Mouse (Mus musculus) myocyte (in vitro differentiated cells): ENCODE measurements around the gene Stra6.

Experiments
- E2F4 ChIP-seq: IDR thresholded peaks from one replicate; pipeline ENCODE4 v1.6.1; 2011; ENCODE audit warnings: mild to moderate bottlenecking, control low read depth, moderate library complexity; ENCODE audit not compliant: insufficient read depth
- MAX ChIP-seq: IDR thresholded peaks from one replicate; pipeline ENCODE4 v1.6.1; 2011; ENCODE audit warnings: low read depth, mild to moderate bottlenecking, control low read depth
- POLR2A ChIP-seq: IDR thresholded peaks from one replicate; pipeline ENCODE4 v1.6.1; 2011; ENCODE audit warnings: low read depth, mild to moderate bottlenecking, control low read depth, moderate library complexity; ENCODE audit not compliant: insufficient read length
- TCF12 ChIP-seq: IDR thresholded peaks from one replicate; pipeline ENCODE4 v1.6.1; 2011; ENCODE audit warnings: mild to moderate bottlenecking, control low read depth; ENCODE audit not compliant: poor library complexity, insufficient read depth, severe bottlenecking
- TCF3 ChIP-seq: IDR thresholded peaks from one replicate; pipeline ENCODE4 v1.6.1; 2011; ENCODE audit warnings: low read depth, control low read depth; ENCODE audit not compliant: insufficient read length

DNA sequence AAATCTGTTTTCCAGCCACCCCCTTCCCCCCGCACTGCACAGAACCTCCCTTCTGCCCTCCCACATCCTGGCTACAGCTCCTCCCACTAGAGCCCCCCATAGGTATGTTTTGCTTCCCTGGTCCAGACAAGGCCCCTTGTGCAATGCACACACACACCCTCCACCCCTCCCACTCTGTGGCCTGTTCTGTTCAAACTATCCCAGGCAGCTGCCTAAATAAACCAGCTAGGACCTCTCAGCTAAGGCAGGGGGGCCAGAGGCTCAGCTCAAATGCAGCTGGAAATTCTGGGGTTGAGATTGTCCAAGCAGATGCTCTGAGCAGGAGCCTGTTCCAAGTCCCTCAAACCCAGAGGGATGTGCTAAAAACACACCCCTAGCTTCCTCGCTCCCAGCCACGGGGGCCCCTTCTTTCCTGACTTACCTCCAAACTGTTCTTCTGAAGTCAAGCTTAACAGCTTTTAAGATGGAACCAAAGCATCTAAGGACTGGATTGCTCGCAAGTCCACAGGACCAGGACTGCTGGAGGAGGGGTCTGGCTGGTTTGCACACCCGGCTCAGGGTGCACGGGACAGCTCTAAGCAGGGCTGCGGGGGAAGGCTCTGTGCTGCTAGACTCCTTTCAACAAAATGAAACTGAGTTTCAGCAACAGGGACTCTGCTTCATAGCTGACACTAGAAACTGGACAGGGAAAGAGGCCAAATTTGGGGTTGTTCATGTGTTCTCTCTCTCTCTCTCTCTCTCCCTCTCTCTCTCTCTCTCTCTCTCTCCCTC is 95.1 kb downstream of the Stra6 start:
- TF ChIP-seq TCF12 (no peak), POLR2A (no peak), MAX (no peak), E2F4 (no peak), TCF3 (no peak)
